Mouse (Mus musculus) CH12.LX (cell line): Measurements from ENCODE around the gene Fmn2. TPM values are rescaled to one million over a fixed set of nuclear protein-coding genes. Genes with fewer than 3 reads are reported as not detected.

ENCODE experiments used
- DNase-seq: peaks from one replicate; pipeline ENCODE4 v3.0.0-alpha.2; 2013; ENCODE audit errors: extremely low read depth
- H3K27ac ChIP-seq: 2 replicates; pipeline ENCODE4 v1.5.1; 2012; ENCODE audit warnings: low read depth, mild to moderate bottlenecking, control low read depth, moderate library complexity; ENCODE audit not compliant: insufficient read depth
- H3K27me3 ChIP-seq: replicated peaks from 2 replicates; pipeline ENCODE3; 2012; ENCODE audit warnings: inconsistent platforms
- H3K36me3 ChIP-seq, 2 experiments: replicated peaks in 1 of 2; 2 replicates each; pipeline versions ENCODE3 to v1.6.1; 2012; ENCODE audit warnings: inconsistent platforms in 1 of 2, low read length in 1 of 2, mild to moderate bottlenecking in 1 of 2, mixed read lengths in 1 of 2, moderate library complexity in 1 of 2; ENCODE audit not compliant: control insufficient read depth in 1 of 2, insufficient read depth in 1 of 2
- H3K4me1 ChIP-seq, 2 experiments: 2 replicates each; pipeline ENCODE4 v1.6.1; 2012; ENCODE audit warnings: inconsistent platforms in 1 of 2, moderate library complexity in 1 of 2; ENCODE audit not compliant: insufficient read depth in 2 of 2, control insufficient read depth in 1 of 2
- H3K4me2 ChIP-seq: 2 replicates; pipeline ENCODE4 v1.6.1; 2012; ENCODE audit warnings: low read depth, mild to moderate bottlenecking, control low read depth; ENCODE audit not compliant: poor library complexity, insufficient read depth, severe bottlenecking
- H3K4me3 ChIP-seq, 3 experiments: fragments of 150-350 bp in 1 of 3; sonication (generic) in 1 of 3; replicated peaks in 1 of 3; 2 replicates each; pipeline versions ENCODE3 to v1.5.1; 2011 to 2012; ENCODE audit warnings: low read depth in 2 of 3, low read length in 2 of 3, mild to moderate bottlenecking in 2 of 3, moderate library complexity in 2 of 3, control low read depth in 1 of 3, improper control_type of control experiment in 1 of 3, inconsistent platforms in 1 of 3, mixed read lengths in 1 of 3; ENCODE audit not compliant: poor library complexity in 1 of 3
- H3K79me2 ChIP-seq: replicated peaks from 2 replicates; pipeline ENCODE4 v1.6.1; 2012; ENCODE audit warnings: mild to moderate bottlenecking, moderate library complexity; ENCODE audit not compliant: control insufficient read depth, poor library complexity, insufficient read depth, severe bottlenecking; ENCODE audit errors: extremely low read depth
- H3K9ac ChIP-seq: 2 replicates; pipeline ENCODE4 v1.6.1; 2012; ENCODE audit warnings: low read depth, mild to moderate bottlenecking, control low read depth, moderate library complexity; ENCODE audit not compliant: insufficient read depth
- H3K9me3 ChIP-seq: replicated peaks from 2 replicates; pipeline ENCODE3; 2012; ENCODE audit warnings: low read length, inconsistent platforms, mixed read lengths
- BHLHE40 ChIP-seq: IDR thresholded peaks from 2 replicates; pipeline ENCODE4 v1.6.1; 2011; ENCODE audit warnings: mild to moderate bottlenecking, low read depth, low read length, improper control_type of control experiment
- CHD1 ChIP-seq: IDR thresholded peaks from 2 replicates; pipeline ENCODE4 v1.6.1; 2012; ENCODE audit warnings: low read depth, low read length, improper control_type of control experiment, inconsistent platforms
- CHD2 ChIP-seq: IDR thresholded peaks from 2 replicates; pipeline ENCODE4 v1.6.1; 2011; ENCODE audit warnings: low read length, improper control_type of control experiment
- EP300 ChIP-seq: IDR thresholded peaks from 2 replicates; pipeline ENCODE4 v1.6.1; 2011; ENCODE audit warnings: low read length, improper control_type of control experiment
- ETS1 ChIP-seq: conservative IDR thresholded peaks from 2 replicates; pipeline ENCODE4 v1.6.1; 2012; ENCODE audit warnings: low read depth, mild to moderate bottlenecking, inconsistent platforms, low read length, improper control_type of control experiment, moderate library complexity
- IRF4 ChIP-seq: IDR thresholded peaks from 2 replicates; pipeline ENCODE4 v1.6.1; 2014; ENCODE audit warnings: low read depth, mild to moderate bottlenecking, inconsistent platforms, low read length, improper control_type of control experiment
- JUN ChIP-seq: IDR thresholded peaks from 2 replicates; pipeline ENCODE4 v1.6.1; 2011; ENCODE audit warnings: low read depth, mild to moderate bottlenecking, low read length, improper control_type of control experiment, moderate library complexity; ENCODE audit not compliant: insufficient read depth
- JUND ChIP-seq: conservative IDR thresholded peaks from 2 replicates; pipeline ENCODE4 v1.6.1; 2011; ENCODE audit warnings: low read depth, low read length, improper control_type of control experiment
- KAT2A ChIP-seq: IDR thresholded peaks from 2 replicates; pipeline ENCODE4 v1.6.1; 2012; ENCODE audit warnings: low read length, improper control_type of control experiment, inconsistent platforms; ENCODE audit not compliant: insufficient replicate concordance
- MAFK ChIP-seq: IDR thresholded peaks from 2 replicates; pipeline ENCODE4 v1.6.1; 2011; ENCODE audit warnings: low read length, improper control_type of control experiment; ENCODE audit not compliant: insufficient replicate concordance
- MAX ChIP-seq: IDR thresholded peaks from 2 replicates; pipeline ENCODE4 v1.6.1; 2011; ENCODE audit warnings: low read length, improper control_type of control experiment
- MAZ ChIP-seq: IDR thresholded peaks from 2 replicates; pipeline ENCODE4 v1.6.1; 2012; ENCODE audit warnings: low read depth, mild to moderate bottlenecking, inconsistent platforms, low read length, improper control_type of control experiment, moderate library complexity
- MXI1 ChIP-seq: IDR thresholded peaks from 2 replicates; pipeline ENCODE4 v1.6.1; 2011; ENCODE audit warnings: mild to moderate bottlenecking, low read depth, low read length, improper control_type of control experiment
- MYC ChIP-seq: IDR thresholded peaks from 2 replicates; pipeline ENCODE4 v1.6.1; 2011; ENCODE audit warnings: low read depth, mild to moderate bottlenecking, improper control_type of control experiment, low read length
- NELFE ChIP-seq: IDR thresholded peaks from 2 replicates; pipeline ENCODE4 v1.6.1; 2011; ENCODE audit warnings: low read depth, low read length, improper control_type of control experiment
- NRF1 ChIP-seq: IDR thresholded peaks from 2 replicates; pipeline ENCODE4 v1.6.1; 2014; ENCODE audit warnings: low read depth, mild to moderate bottlenecking, inconsistent platforms, low read length, improper control_type of control experiment, moderate library complexity
- POLR2AphosphoS2 ChIP-seq: IDR thresholded peaks from 2 replicates; pipeline ENCODE4 v1.6.1; 2011; ENCODE audit warnings: low read depth, low read length, improper control_type of control experiment
- SIN3A ChIP-seq: IDR thresholded peaks from 2 replicates; pipeline ENCODE4 v1.6.1; 2012; ENCODE audit warnings: low read length, improper control_type of control experiment, inconsistent platforms
- SMC3 ChIP-seq: IDR thresholded peaks from 2 replicates; pipeline ENCODE4 v1.6.1; 2011; ENCODE audit warnings: low read depth, low read length, improper control_type of control experiment
- TCF12 ChIP-seq: IDR thresholded peaks from 2 replicates; pipeline ENCODE4 v1.6.1; 2014; ENCODE audit warnings: low read depth, mild to moderate bottlenecking, inconsistent platforms, low read length, improper control_type of control experiment
- UBTF ChIP-seq: IDR thresholded peaks from 2 replicates; pipeline ENCODE4 v1.6.1; 2012; ENCODE audit warnings: low read depth, mild to moderate bottlenecking, inconsistent platforms, low read length, improper control_type of control experiment, moderate library complexity
- ZKSCAN1 ChIP-seq: IDR thresholded peaks from 2 replicates; pipeline ENCODE4 v1.6.1; 2012; ENCODE audit warnings: low read depth, inconsistent platforms, low read length, improper control_type of control experiment, borderline replicate concordance
- ZNF384 ChIP-seq: IDR thresholded peaks from 2 replicates; pipeline ENCODE4 v1.6.1; 2012; ENCODE audit warnings: low read depth, low read length, improper control_type of control experiment, inconsistent platforms
- dilution Hi-C: fragments of 300-500 bp; cut with MboI; formaldehyde crosslinking; loops from 2 replicates; pipeline ENCODE4 v1.14.3; 2020; ENCODE audit warnings: low sequenced_read_pairs; ENCODE audit not compliant: extremely low pct_unique_long_range_greater_than_20kb, extremely low pct_ligation_motif_present
- in situ Hi-C: fragments of 300-500 bp; cut with MboI; formaldehyde crosslinking; loops from 3 replicates; pipeline ENCODE4 v1.14.3; 2019; ENCODE audit warnings: low sequenced_read_pairs, low pct_ligation_motif_present, low pct_unique_long_range_greater_than_20kb, mixed read lengths
- polyA plus RNA-seq: library from polyadenylated mRNA; unstranded; fragments of >175 nt; gene quantifications from 2 replicates; pipeline ENCODE4 v1.2.1, GENCODE M21; 2012; ENCODE audit warnings: low read depth; ENCODE audit not compliant: insufficient read length
- total RNA-seq, 2 experiments: library from RNA; depleted of rRNA; stranded (reverse); fragments of 300-350 nt in 1 of 2; fragments of >200 nt in 1 of 2; gene quantifications; 2 replicates each; pipeline ENCODE4 v1.2.3; 2012 to 2014

Gene Fmn2
- total and polyA plus RNA-seq, 3 experiments = 0.25 to 1.6 (median 0.51) TPM

GRCm38 (mm10) chr1:174640901-174641300 is 139.3 kb downstream of the Fmn2 start:
- H3K27me3 ChIP-seq = no peaks in the 10 kb centered on the region
- H3K4me2 ChIP-seq = no peak overlapping the region
- H3K9me3 ChIP-seq = no peaks in the 10 kb centered on the region
- no peak overlapping the region for H3K4me3 ChIP-seq
- no peak overlapping the region for H3K27ac ChIP-seq
- H3K4me1 ChIP-seq = no peaks in the 10 kb centered on the region
- in situ Hi-C loops = no loop called here
- TF ChIP-seq BHLHE40 = no peak
- no peak for TF ChIP-seq JUN
- no peak for TF ChIP-seq TCF12
- TF ChIP-seq MAX = no peak
- TF ChIP-seq MXI1 = no peak
- no peak overlapping the region for H3K9ac ChIP-seq
- dilution Hi-C loops = no loop called here
- no peak for DNase-seq
- no peaks in the 10 kb centered on the region for H3K79me2 ChIP-seq
- no peaks in the 10 kb centered on the region for H3K36me3 ChIP-seq

GRCm38 (mm10) chr1:174643431-174644010 is 141.9 kb downstream of the Fmn2 start:
- H3K4me1 ChIP-seq = no peaks in the 10 kb centered on the region
- H3K9ac ChIP-seq = no peak overlapping the region
- in situ Hi-C loops (no loop called here), dilution Hi-C loops (no loop called here)
- no peaks in the 10 kb centered on the region for H3K79me2 ChIP-seq
- DNase-seq = no peak
- H3K4me2 ChIP-seq = no peak overlapping the region
- H3K9me3 ChIP-seq = no peaks in the 10 kb centered on the region
- TF ChIP-seq NRF1 (no peak), MYC (no peak), UBTF (no peak), CHD2 (no peak)
- no peak overlapping the region for H3K4me3 ChIP-seq
- H3K27me3 ChIP-seq = no peaks in the 10 kb centered on the region
- H3K27ac ChIP-seq = no peak overlapping the region
- H3K36me3 ChIP-seq = no peaks in the 10 kb centered on the region

GRCm38 (mm10) chr1:174649421-174649826 is 147.8 kb downstream of the Fmn2 start:
- dilution Hi-C loops = no loop called here
- no peak for DNase-seq
- H3K9me3 ChIP-seq = no peaks in the 10 kb centered on the region
- no peak overlapping the region for H3K27ac ChIP-seq
- H3K4me2 ChIP-seq = no peak overlapping the region
- no peak overlapping the region for H3K9ac ChIP-seq
- no peaks in the 10 kb centered on the region for H3K79me2 ChIP-seq
- no peak for TF ChIP-seq ZNF384
- no peak for TF ChIP-seq MXI1
- no peak for TF ChIP-seq KAT2A
- no peak for TF ChIP-seq MAFK
- no peak for TF ChIP-seq MAZ
- TF ChIP-seq JUN = no peak
- no peak for TF ChIP-seq NELFE
- TF ChIP-seq POLR2AphosphoS2 = no peak
- no peak for TF ChIP-seq UBTF
- TF ChIP-seq CHD1 = no peak
- TF ChIP-seq CHD2 = no peak
- no peak for TF ChIP-seq SMC3
- TF ChIP-seq ETS1 = no peak
- TF ChIP-seq ZKSCAN1 = no peak
- no peak for TF ChIP-seq TCF12
- TF ChIP-seq EP300 = no peak
- no peak for TF ChIP-seq JUND
- no peak for TF ChIP-seq IRF4
- TF ChIP-seq SIN3A = no peak
- H3K36me3 ChIP-seq = no peaks in the 10 kb centered on the region
- no peak overlapping the region for H3K4me3 ChIP-seq
- in situ Hi-C loops = no loop called here
- peaks cover 0 to 6% of the 10 kb centered on the region in 2 experiments; a peak in 1 of 4 replicates for H3K4me1 ChIP-seq
- H3K27me3 ChIP-seq = no peaks in the 10 kb centered on the region
